24 mouse cellular contexts compared by ENCODE assay signal in the genomic region with DNA sequence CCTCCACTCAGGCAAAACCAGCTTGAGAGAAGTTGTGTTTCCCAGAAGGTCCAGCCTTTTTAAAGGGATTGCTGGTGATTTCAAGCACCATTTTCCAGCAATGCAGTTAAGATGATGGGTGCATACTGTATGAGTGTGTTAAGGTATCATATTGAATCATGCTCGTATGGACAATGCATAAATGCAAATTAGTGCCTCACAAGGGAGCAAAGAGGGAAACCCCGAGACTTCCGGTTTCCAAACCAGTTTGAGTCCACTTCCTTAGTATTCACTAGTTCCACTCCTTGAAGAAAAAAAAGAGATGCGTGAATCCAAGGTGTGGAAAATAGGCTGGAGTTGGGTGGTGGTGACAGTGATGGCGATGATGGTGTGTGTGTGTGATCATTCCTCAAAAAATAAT. TPM values are rescaled to one million over a fixed set of nuclear protein-coding genes. Genes with fewer than 3 reads are reported as not detected.
DNase-seq lines count a peak whose midpoint lies in the region; ATAC-seq and TF ChIP-seq lines count a peak whose summit lies in the region.
"Had no signal": no experiment of that assay in that cellular context is flagged by ENCODE, and none has a peak within 500 bp of the region (broad histone marks: within the 10 kb centered on the region; RNA-seq: fewer than 3 reads in every experiment).

No protein-coding gene starts in this region.

- TF ChIP-seq CTCF in bone marrow macrophage, adult 2 months (IDR thresholded peaks at IDR 0.05; ENCODE audit: low read depth, low read length): no peak

- peaks cover 15% of the 10 kb centered on the region for H3K4me1 ChIP-seq in bone marrow macrophage, adult 2 months (ENCODE audit: control insufficient read depth, insufficient read depth, low read length)
- H3K4me1 ChIP-seq: embryonic facial prominence, embryonic 10.5 days; embryonic facial prominence, embryonic 12.5 days; forebrain, embryonic 10.5 days; forebrain, embryonic 12.5 days had no signal

- no peak for ATAC-seq in erythroblast, adult 5-6 weeks (replicated peaks; ENCODE audit: low FRiP score, poor library complexity, severe bottlenecking)
- ATAC-seq: forebrain, embryonic 14.5 days; forebrain, embryonic 16.5 days; Patski had no signal

- H3K4me3 ChIP-seq in bone marrow macrophage, adult 2 months (ENCODE audit: insufficient read depth, low read length): no peak overlapping the region
- H3K4me3 ChIP-seq: embryonic facial prominence, embryonic 10.5 days; embryonic facial prominence, embryonic 12.5 days; erythroblast, embryonic 14.5 days; forebrain, embryonic 10.5 days; forebrain, embryonic 12.5 days had no signal

- peak; percentile 26 for DNase-seq in induced T-regulatory cell, adult 2 months (ENCODE audit: low read depth)
- DNase-seq in left cerebral cortex, postnatal 36 days (ENCODE audit: low spot score in 2 of 2): no peak
- no peak for DNase-seq in T-cell, adult 2 months (ENCODE audit: low spot score)
- DNase-seq: adrenal gland, adult 2 months; adrenal gland, postnatal 10 days; adrenal gland, postnatal 25 days; cerebellum, adult 11-12 months; cerebellum, adult 2 months; cerebellum, adult 9-10 months; cerebellum, postnatal 10 days; cerebellum, postnatal 25 days had no signal

- TF ChIP-seq POLR2A in bone marrow macrophage, adult 2 months (IDR thresholded peaks at IDR 0.05; ENCODE audit: borderline replicate concordance, low read depth, low read length): no peak

- intact Hi-C loops in left cerebral cortex, postnatal 36 days (cut with DNase I): no loop called here

- H3K27ac ChIP-seq in bone marrow macrophage, adult 2 months (ENCODE audit: insufficient read depth, low read depth, low read length): peak overlapping the region; percentile 28; the same call in 1 of the 2 replicates
- H3K27ac ChIP-seq: embryonic facial prominence, embryonic 10.5 days; embryonic facial prominence, embryonic 12.5 days; forebrain, embryonic 10.5 days; forebrain, embryonic 12.5 days had no signal

RNA-seq across cellular contexts. Expression of a gene that starts 7.9 kb away (rescaled TPM):
- not detected in 2 replicates for polyA plus RNA-seq in bone marrow macrophage, adult 2 months (2012; ENCODE audit: insufficient read depth, insufficient read length, missing spikeins)
- total RNA-seq in left cerebral cortex, postnatal 36 days (2021): not detected
- total RNA-seq in erythroblast, adult 5-6 weeks (2015; ENCODE audit: low replicate concordance): 18.4 and 20.9 TPM in 2 replicates
- 11.7 and 16.9 TPM in 2 replicates for total RNA-seq in erythroblast, adult 5-6 weeks (2017; ENCODE audit: low replicate concordance)
- total RNA-seq: adrenal gland, adult 2 months; adrenal gland, postnatal 25 days had no signal
- polyA plus RNA-seq: cerebellum, adult 2 months; cortical plate, adult 2 months; embryonic facial prominence, embryonic 10.5 days; erythroblast, embryonic 14.5 days; forebrain, embryonic 10.5 days; forebrain, embryonic 12.5 days; forebrain, embryonic 14.5 days; forebrain, embryonic 16.5 days; frontal cortex, adult 2 months; G1E; Patski had no signal

RNA-seq across cellular contexts. Expression of a gene that starts 24.4 kb away (rescaled TPM):
- polyA plus RNA-seq in bone marrow macrophage, adult 2 months (2012; ENCODE audit: insufficient read depth, insufficient read length, missing spikeins): 12.1 and 13.5 TPM in 2 replicates
- total RNA-seq in left cerebral cortex, postnatal 36 days (2021): 10 to 100 TPM; 17.8 to 31.5 TPM
- total RNA-seq in erythroblast, adult 5-6 weeks (2015; ENCODE audit: low replicate concordance): 1.5 and 4.6 TPM in 2 replicates
- 3.8 and 3.9 TPM in 2 replicates for total RNA-seq in erythroblast, adult 5-6 weeks (2017; ENCODE audit: low replicate concordance)

RNA-seq across cellular contexts. Expression of a gene that starts 47.6 kb away (rescaled TPM):
- 14.2 TPM in 2 replicates for polyA plus RNA-seq in bone marrow macrophage, adult 2 months (2012; ENCODE audit: insufficient read depth, insufficient read length, missing spikeins)
- 10 to 100 TPM; 42.5 to 57.4 TPM for total RNA-seq in left cerebral cortex, postnatal 36 days (2021)
- total RNA-seq in erythroblast, adult 5-6 weeks (2015; ENCODE audit: low replicate concordance): 15.0 and 31.9 TPM in 2 replicates
- total RNA-seq in erythroblast, adult 5-6 weeks (2017; ENCODE audit: low replicate concordance): 28.5 and 31.1 TPM in 2 replicates

RNA-seq across cellular contexts. Expression of a gene that starts 48.0 kb away (rescaled TPM):
- 17.3 and 19.2 TPM in 2 replicates for polyA plus RNA-seq in bone marrow macrophage, adult 2 months (2012; ENCODE audit: insufficient read depth, insufficient read length, missing spikeins)
- 10 to 100 TPM; 53.6 to 57.8 TPM for total RNA-seq in left cerebral cortex, postnatal 36 days (2021)
- total RNA-seq in erythroblast, adult 5-6 weeks (2015; ENCODE audit: low replicate concordance): 13.6 and 20.0 TPM in 2 replicates
- total RNA-seq in erythroblast, adult 5-6 weeks (2017; ENCODE audit: low replicate concordance): 31.9 and 94.6 TPM in 2 replicates

Comparison
In these comparisons a context has a peak if more than half of its experiments do, and no peak if none do; other contexts are left out.
1. RNA of a gene that starts 7.9 kb away (total RNA-seq): 11.7 to 20.9 TPM in erythroblast, adult 5-6 weeks; not detected in left cerebral cortex, postnatal 36 days; every median in the first group is over 10 times any median in the second.